Mouse (Mus musculus) CH12.LX (cell line): ENCODE data around the gene Macrod2. TPM values are rescaled to one million over a fixed set of nuclear protein-coding genes. Genes with fewer than 3 reads are reported as not detected.

Experiments used
- DNase-seq: peaks from one replicate; pipeline ENCODE4 v3.0.0-alpha.2; 2013; ENCODE audit errors: extremely low read depth
- H3K27ac ChIP-seq: 2 replicates; pipeline ENCODE4 v1.5.1; 2012; ENCODE audit warnings: low read depth, mild to moderate bottlenecking, control low read depth, moderate library complexity; ENCODE audit not compliant: insufficient read depth
- H3K27me3 ChIP-seq: replicated peaks from 2 replicates; pipeline ENCODE3; 2012; ENCODE audit warnings: inconsistent platforms
- H3K36me3 ChIP-seq, 2 experiments: replicated peaks in 1 of 2; 2 replicates each; pipeline versions ENCODE3 to v1.6.1; 2012; ENCODE audit warnings: inconsistent platforms in 1 of 2, low read length in 1 of 2, mild to moderate bottlenecking in 1 of 2, mixed read lengths in 1 of 2, moderate library complexity in 1 of 2; ENCODE audit not compliant: control insufficient read depth in 1 of 2, insufficient read depth in 1 of 2
- H3K4me1 ChIP-seq, 2 experiments: 2 replicates each; pipeline ENCODE4 v1.6.1; 2012; ENCODE audit warnings: inconsistent platforms in 1 of 2, moderate library complexity in 1 of 2; ENCODE audit not compliant: insufficient read depth in 2 of 2, control insufficient read depth in 1 of 2
- H3K4me2 ChIP-seq: 2 replicates; pipeline ENCODE4 v1.6.1; 2012; ENCODE audit warnings: low read depth, mild to moderate bottlenecking, control low read depth; ENCODE audit not compliant: poor library complexity, insufficient read depth, severe bottlenecking
- H3K4me3 ChIP-seq, 3 experiments: fragments of 150-350 bp in 1 of 3; sonication (generic) in 1 of 3; replicated peaks in 1 of 3; 2 replicates each; pipeline versions ENCODE3 to v1.5.1; 2011 to 2012; ENCODE audit warnings: low read depth in 2 of 3, low read length in 2 of 3, mild to moderate bottlenecking in 2 of 3, moderate library complexity in 2 of 3, control low read depth in 1 of 3, improper control_type of control experiment in 1 of 3, inconsistent platforms in 1 of 3, mixed read lengths in 1 of 3; ENCODE audit not compliant: poor library complexity in 1 of 3
- H3K79me2 ChIP-seq: replicated peaks from 2 replicates; pipeline ENCODE4 v1.6.1; 2012; ENCODE audit warnings: mild to moderate bottlenecking, moderate library complexity; ENCODE audit not compliant: control insufficient read depth, poor library complexity, insufficient read depth, severe bottlenecking; ENCODE audit errors: extremely low read depth
- H3K9ac ChIP-seq: 2 replicates; pipeline ENCODE4 v1.6.1; 2012; ENCODE audit warnings: low read depth, mild to moderate bottlenecking, control low read depth, moderate library complexity; ENCODE audit not compliant: insufficient read depth
- H3K9me3 ChIP-seq: replicated peaks from 2 replicates; pipeline ENCODE3; 2012; ENCODE audit warnings: low read length, inconsistent platforms, mixed read lengths
- BHLHE40 ChIP-seq: IDR thresholded peaks from 2 replicates; pipeline ENCODE4 v1.6.1; 2011; ENCODE audit warnings: mild to moderate bottlenecking, low read depth, low read length, improper control_type of control experiment
- CHD1 ChIP-seq: IDR thresholded peaks from 2 replicates; pipeline ENCODE4 v1.6.1; 2012; ENCODE audit warnings: low read depth, low read length, improper control_type of control experiment, inconsistent platforms
- E2F4 ChIP-seq: IDR thresholded peaks from 2 replicates; pipeline ENCODE4 v1.6.1; 2011; ENCODE audit warnings: low read depth, low read length, improper control_type of control experiment; ENCODE audit not compliant: insufficient replicate concordance
- ELF1 ChIP-seq: IDR thresholded peaks from 2 replicates; pipeline ENCODE4 v1.6.1; 2014; ENCODE audit warnings: low read depth, mild to moderate bottlenecking, inconsistent platforms, low read length, improper control_type of control experiment
- EP300 ChIP-seq: IDR thresholded peaks from 2 replicates; pipeline ENCODE4 v1.6.1; 2011; ENCODE audit warnings: low read length, improper control_type of control experiment
- IRF4 ChIP-seq: IDR thresholded peaks from 2 replicates; pipeline ENCODE4 v1.6.1; 2014; ENCODE audit warnings: low read depth, mild to moderate bottlenecking, inconsistent platforms, low read length, improper control_type of control experiment
- JUN ChIP-seq: IDR thresholded peaks from 2 replicates; pipeline ENCODE4 v1.6.1; 2011; ENCODE audit warnings: low read depth, mild to moderate bottlenecking, low read length, improper control_type of control experiment, moderate library complexity; ENCODE audit not compliant: insufficient read depth
- KAT2A ChIP-seq: IDR thresholded peaks from 2 replicates; pipeline ENCODE4 v1.6.1; 2012; ENCODE audit warnings: low read length, improper control_type of control experiment, inconsistent platforms; ENCODE audit not compliant: insufficient replicate concordance
- MAFK ChIP-seq: IDR thresholded peaks from 2 replicates; pipeline ENCODE4 v1.6.1; 2011; ENCODE audit warnings: low read length, improper control_type of control experiment; ENCODE audit not compliant: insufficient replicate concordance
- MAX ChIP-seq: IDR thresholded peaks from 2 replicates; pipeline ENCODE4 v1.6.1; 2011; ENCODE audit warnings: low read length, improper control_type of control experiment
- MEF2A ChIP-seq: IDR thresholded peaks from 2 replicates; pipeline ENCODE4 v1.6.1; 2014; ENCODE audit warnings: low read depth, mild to moderate bottlenecking, inconsistent platforms, low read length, improper control_type of control experiment, borderline replicate concordance
- MXI1 ChIP-seq: IDR thresholded peaks from 2 replicates; pipeline ENCODE4 v1.6.1; 2011; ENCODE audit warnings: mild to moderate bottlenecking, low read depth, low read length, improper control_type of control experiment
- PAX5 ChIP-seq: IDR thresholded peaks from 2 replicates; pipeline ENCODE4 v1.6.1; 2012; ENCODE audit warnings: low read length, inconsistent platforms, mixed read lengths
- POLR2A ChIP-seq: IDR thresholded peaks from 2 replicates; pipeline ENCODE4 v1.6.1; 2011; ENCODE audit warnings: low read depth, mild to moderate bottlenecking, improper control_type of control experiment, low read length
- RAD21 ChIP-seq: IDR thresholded peaks from 2 replicates; pipeline ENCODE4 v1.6.1; 2011; ENCODE audit warnings: low read depth, mild to moderate bottlenecking, low read length, improper control_type of control experiment, moderate library complexity
- SMC3 ChIP-seq: IDR thresholded peaks from 2 replicates; pipeline ENCODE4 v1.6.1; 2011; ENCODE audit warnings: low read depth, low read length, improper control_type of control experiment
- UBTF ChIP-seq: IDR thresholded peaks from 2 replicates; pipeline ENCODE4 v1.6.1; 2012; ENCODE audit warnings: low read depth, mild to moderate bottlenecking, inconsistent platforms, low read length, improper control_type of control experiment, moderate library complexity
- USF1 ChIP-seq: IDR thresholded peaks from 2 replicates; pipeline ENCODE4 v1.6.1; 2014; ENCODE audit warnings: low read depth, mild to moderate bottlenecking, inconsistent platforms, low read length, improper control_type of control experiment
- USF2 ChIP-seq: conservative IDR thresholded peaks from 2 replicates; pipeline ENCODE4 v1.6.1; 2011; ENCODE audit warnings: low read depth, low read length, improper control_type of control experiment
- ZC3H11A ChIP-seq: IDR thresholded peaks from 2 replicates; pipeline ENCODE4 v1.6.1; 2012; ENCODE audit warnings: low read depth, mild to moderate bottlenecking, inconsistent platforms, low read length, improper control_type of control experiment
- ZKSCAN1 ChIP-seq: IDR thresholded peaks from 2 replicates; pipeline ENCODE4 v1.6.1; 2012; ENCODE audit warnings: low read depth, inconsistent platforms, low read length, improper control_type of control experiment, borderline replicate concordance
- ZNF384 ChIP-seq: IDR thresholded peaks from 2 replicates; pipeline ENCODE4 v1.6.1; 2012; ENCODE audit warnings: low read depth, low read length, improper control_type of control experiment, inconsistent platforms
- dilution Hi-C: fragments of 300-500 bp; cut with MboI; formaldehyde crosslinking; loops from 2 replicates; pipeline ENCODE4 v1.14.3; 2020; ENCODE audit warnings: low sequenced_read_pairs; ENCODE audit not compliant: extremely low pct_unique_long_range_greater_than_20kb, extremely low pct_ligation_motif_present
- in situ Hi-C: fragments of 300-500 bp; cut with MboI; formaldehyde crosslinking; loops from 3 replicates; pipeline ENCODE4 v1.14.3; 2019; ENCODE audit warnings: low sequenced_read_pairs, low pct_ligation_motif_present, low pct_unique_long_range_greater_than_20kb, mixed read lengths
- polyA plus RNA-seq: library from polyadenylated mRNA; unstranded; fragments of >175 nt; gene quantifications from 2 replicates; pipeline ENCODE4 v1.2.1, GENCODE M21; 2012; ENCODE audit warnings: low read depth; ENCODE audit not compliant: insufficient read length
- total RNA-seq, 2 experiments: library from RNA; depleted of rRNA; stranded (reverse); fragments of 300-350 nt in 1 of 2; fragments of >200 nt in 1 of 2; gene quantifications; 2 replicates each; pipeline ENCODE4 v1.2.3; 2012 to 2014

The Macrod2 gene
- total and polyA plus RNA-seq, 3 experiments, result not detected

- dilution Hi-C loops, result no loop called here
- DNase-seq, result no peak
- in situ Hi-C loops, result no loop called here
These were observed 1302.4 kb downstream of the Macrod2 start for GRCm38 (mm10) chr2:141697541-141697940.

GRCm38 (mm10) chr2:141698320-141698719 lies 1303.2 kb downstream of the Macrod2 start:
- no peaks in the 10 kb centered on the region for H3K4me1 ChIP-seq
- H3K9ac ChIP-seq, result no peak overlapping the region
- dilution Hi-C loops, result no loop called here
- in situ Hi-C loops, result no loop called here
- no peak for DNase-seq
- H3K79me2 ChIP-seq, result no peaks in the 10 kb centered on the region
- no peak overlapping the region for H3K27ac ChIP-seq
- H3K36me3 ChIP-seq, result no peaks in the 10 kb centered on the region
- TF ChIP-seq ZKSCAN1 (no peak), EP300 (no peak), BHLHE40 (no peak), E2F4 (no peak), UBTF (no peak), MAX (no peak), ZC3H11A (no peak), POLR2A (no peak), ELF1 (no peak), JUN (no peak), IRF4 (no peak), USF2 (no peak), ZNF384 (no peak), MXI1 (no peak)
- no peak overlapping the region for H3K4me3 ChIP-seq
- no peaks in the 10 kb centered on the region for H3K27me3 ChIP-seq
- no peak overlapping the region for H3K4me2 ChIP-seq
- H3K9me3 ChIP-seq, result peaks cover 39% of the 10 kb centered on the region

More at GRCm38 (mm10) chr2:141697541-141697940, 1302.4 kb downstream of the Macrod2 start:
- Histone ChIP-seq H3K4me1 (no peaks in the 10 kb centered on the region), H3K9ac (no peak overlapping the region), H3K27ac (no peak overlapping the region), H3K27me3 (no peaks in the 10 kb centered on the region), H3K9me3 (peaks cover 38% of the 10 kb centered on the region), H3K79me2 (no peaks in the 10 kb centered on the region)
- no peak for TF ChIP-seq ZC3H11A
- TF ChIP-seq USF1, result no peak
- no peak for TF ChIP-seq IRF4
- no peak for TF ChIP-seq MAFK
- no peak for TF ChIP-seq EP300
- no peak for TF ChIP-seq PAX5
- no peak for TF ChIP-seq ELF1
- TF ChIP-seq KAT2A, result no peak
- TF ChIP-seq MEF2A, result no peak
- TF ChIP-seq RAD21, result no peak
- TF ChIP-seq SMC3, result no peak
- no peak for TF ChIP-seq CHD1
- TF ChIP-seq, all 38 proteins: peak for 0
- Histone ChIP-seq H3K4me3 (no peak overlapping the region), H3K36me3 (no peaks in the 10 kb centered on the region), H3K4me2 (no peak overlapping the region)
